Mouse (Mus musculus) Patski (cell line): Measurements from ENCODE around the gene Fxr2. TPM values are rescaled to one million over a fixed set of nuclear protein-coding genes. Genes with fewer than 3 reads are reported as not detected.
"Not testable (repeated sequence)": the region's sequence is repeated elsewhere in the genome, so short reads cannot be mapped to it uniquely, and the experiment has no call there.

Experiments used
- ATAC-seq: fragments of 100-300 bp; one replicate; pipeline ENCODE4 v1.8.0; 2021
- CTCF ChIA-PET: fragments of 350-600 bp; sonication (Branson Sonifier 250); formaldehyde crosslinking; loops from one replicate; lab custom pipeline; 2022; ENCODE audit warnings: inconsistent platforms; lab: Charles Lee
- POLR2A ChIA-PET: fragments of 350-600 bp; sonication (Branson Sonifier 250); formaldehyde crosslinking; loops from one replicate; lab custom pipeline; 2022; ENCODE audit warnings: antibody characterized with exemption, inconsistent platforms; lab: Charles Lee
- DNase-seq: peaks from one replicate; pipeline ENCODE4 v3.0.0-alpha.2; 2011; ENCODE audit warnings: low read depth, low spot score
- H3K27me3 ChIP-seq: fragments of 371-371 bp; one replicate; pipeline ENCODE4 v1.5.1; 2021
- CTCF ChIP-seq: fragments of 100-300 bp; IDR thresholded peaks from one replicate; pipeline ENCODE4 v1.5.1; 2021
- in situ Hi-C: fragments of 300-500 bp; cut with MboI; formaldehyde crosslinking; loops from 3 replicates; pipeline ENCODE4 v1.11.1; 2018; ENCODE audit warnings: low pct_unique_long_range_greater_than_20kb, mixed read lengths
- polyA plus RNA-seq: library from polyadenylated mRNA; unstranded; gene quantifications from one replicate; pipeline ENCODE4 v1.2.3, GENCODE M21; 2021

Gene Fxr2
- polyA plus RNA-seq, 1 experiment from 2014 or later, result 82.4 TPM

DNA sequence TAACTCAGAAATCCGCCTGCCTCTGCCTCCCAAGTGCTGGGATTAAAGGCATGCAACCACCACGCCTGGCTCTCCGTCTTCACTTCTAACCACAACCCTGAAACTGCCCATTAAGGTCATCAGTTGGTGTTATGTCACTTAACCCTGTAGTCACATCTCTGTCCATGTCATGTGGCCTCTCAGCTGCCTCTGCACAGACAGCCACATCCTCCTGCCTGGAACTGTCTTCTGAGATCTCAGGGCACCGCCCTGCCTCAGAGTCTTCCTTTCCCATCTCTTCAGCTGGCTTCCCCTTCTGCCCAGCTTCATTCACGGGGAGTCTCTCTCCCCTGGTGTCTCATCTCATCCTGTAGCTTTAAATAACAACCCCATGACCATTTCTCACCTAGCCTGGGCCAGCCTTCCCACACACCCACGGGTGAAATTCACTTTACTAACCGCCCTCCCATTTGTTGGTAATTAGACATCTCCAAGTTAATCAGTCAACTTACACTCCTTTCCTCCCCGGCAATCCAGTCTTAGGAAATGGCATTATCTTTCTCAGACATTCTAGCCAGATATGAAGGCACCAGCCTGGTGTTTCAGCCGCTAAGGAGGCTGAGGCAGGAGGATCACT is 59.5 kb downstream of the Fxr2 start:
- CTCF ChIA-PET, result no interaction called here
- TF ChIP-seq CTCF, result no peak
- POLR2A ChIA-PET, result no interaction called here
- in situ Hi-C loops, result no loop called here
- no peak for DNase-seq
- no peaks in the 10 kb centered on the region for H3K27me3 ChIP-seq
- ATAC-seq, result no peak

DNA sequence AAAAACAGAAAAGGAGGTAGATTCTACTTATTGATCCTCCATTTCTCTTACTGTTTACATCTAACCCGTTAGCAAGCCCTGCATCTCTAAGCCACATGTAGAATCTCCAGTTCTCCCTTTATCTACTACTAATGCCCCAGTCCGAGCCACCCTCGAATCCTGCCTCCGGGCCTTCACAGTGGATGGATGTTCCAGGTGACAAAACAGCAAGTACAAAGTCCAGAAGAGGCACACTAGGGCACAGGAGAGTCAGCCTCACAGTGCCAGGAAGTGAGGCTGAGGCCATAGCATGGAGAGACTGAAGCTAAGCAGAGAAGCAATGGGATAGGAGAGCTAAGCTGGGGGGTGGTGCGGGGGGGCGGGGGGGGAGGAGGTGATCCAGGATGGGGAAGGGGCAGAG is 60.1 kb downstream of the Fxr2 start:
- H3K27me3 ChIP-seq, result no peaks in the 10 kb centered on the region
- no peak for DNase-seq
- in situ Hi-C loops, result no loop called here
- POLR2A ChIA-PET, result interaction anchor here (0.5 to 1.2 kb wide), 2 partner anchors 11 to 21 kb away, joined by 3 read pairs; partner anchors contain the start of gene Senp3
- no peak for TF ChIP-seq CTCF
- CTCF ChIA-PET, result interaction anchor here (1.1 to 1.5 kb wide), 3 partner anchors 8 to 21 kb away, joined by 3 to 4 read pairs (median 3); partner anchors contain the start of gene Tnfsf13
- ATAC-seq, result no peak

DNA sequence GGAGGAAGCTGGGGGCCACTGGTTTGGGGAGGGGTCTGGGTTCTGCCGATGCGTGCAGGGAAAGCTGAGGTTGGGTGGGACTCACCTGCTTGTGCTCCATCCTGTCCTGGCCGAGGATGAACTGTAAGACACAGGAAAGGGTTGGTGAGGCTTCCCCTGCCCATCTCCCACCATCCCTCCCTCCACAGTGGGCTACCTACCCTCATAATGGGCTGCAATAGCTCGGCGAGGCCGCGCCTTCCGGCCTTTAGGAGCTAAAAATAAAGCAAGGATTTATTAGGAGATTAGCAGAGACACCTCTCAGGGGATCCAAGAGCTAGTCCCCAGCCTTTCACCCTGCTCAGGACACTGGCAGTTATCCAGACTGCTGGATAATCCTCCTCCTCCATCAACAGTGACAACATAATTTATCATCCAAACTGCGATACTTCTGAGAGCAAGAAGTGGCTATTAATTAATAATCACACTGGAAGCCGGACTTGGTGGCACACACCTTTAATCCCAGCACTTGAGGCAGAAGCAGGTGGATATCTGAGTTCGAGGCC is 60.7 kb downstream of the Fxr2 start:
- no peaks in the 10 kb centered on the region for H3K27me3 ChIP-seq
- in situ Hi-C loops, result no loop called here
- POLR2A ChIA-PET, result interaction anchor here (0.5 to 1.4 kb wide), 3 partner anchors 12 to 21 kb away, joined by 3 to 8 read pairs (median 3); partner anchors contain the start of gene Senp3

DNA sequence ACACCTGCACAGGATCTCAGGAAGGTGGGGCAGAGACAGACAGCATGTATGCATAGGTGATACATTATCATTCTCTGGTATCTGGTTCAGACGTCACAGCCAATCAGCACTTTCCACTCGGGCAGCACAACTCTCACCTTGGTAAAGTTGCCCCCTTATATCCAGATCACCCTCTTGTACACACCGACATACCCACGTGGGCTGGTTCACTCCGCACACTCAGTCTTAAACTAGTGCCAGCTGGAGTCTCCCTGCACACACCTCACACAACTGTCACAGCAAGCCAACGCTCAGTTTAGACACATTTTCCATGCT is 62.2 kb downstream of the Fxr2 start:
- ChIA-PET CTCF (no interaction called here), POLR2A (interaction anchor here (1.2 kb wide), 1 partner anchor 62 kb away, joined by 3 read pairs; no protein-coding TSS in a partner anchor)
- ATAC-seq (no peak), DNase-seq (no peak)
- H3K27me3 ChIP-seq, result no peaks in the 10 kb centered on the region
- no peak for TF ChIP-seq CTCF
- in situ Hi-C loops, result no loop called here

More for the DNA sequence above, 60.7 kb downstream of the Fxr2 start:
- TF ChIP-seq CTCF, result no peak
- ATAC-seq (no peak), DNase-seq (no peak)
- CTCF ChIA-PET, result interaction anchor here (1.1 to 1.5 kb wide), 3 partner anchors 8 to 20 kb away, joined by 3 to 4 read pairs (median 3); partner anchors contain the start of gene Tnfsf13

DNA sequence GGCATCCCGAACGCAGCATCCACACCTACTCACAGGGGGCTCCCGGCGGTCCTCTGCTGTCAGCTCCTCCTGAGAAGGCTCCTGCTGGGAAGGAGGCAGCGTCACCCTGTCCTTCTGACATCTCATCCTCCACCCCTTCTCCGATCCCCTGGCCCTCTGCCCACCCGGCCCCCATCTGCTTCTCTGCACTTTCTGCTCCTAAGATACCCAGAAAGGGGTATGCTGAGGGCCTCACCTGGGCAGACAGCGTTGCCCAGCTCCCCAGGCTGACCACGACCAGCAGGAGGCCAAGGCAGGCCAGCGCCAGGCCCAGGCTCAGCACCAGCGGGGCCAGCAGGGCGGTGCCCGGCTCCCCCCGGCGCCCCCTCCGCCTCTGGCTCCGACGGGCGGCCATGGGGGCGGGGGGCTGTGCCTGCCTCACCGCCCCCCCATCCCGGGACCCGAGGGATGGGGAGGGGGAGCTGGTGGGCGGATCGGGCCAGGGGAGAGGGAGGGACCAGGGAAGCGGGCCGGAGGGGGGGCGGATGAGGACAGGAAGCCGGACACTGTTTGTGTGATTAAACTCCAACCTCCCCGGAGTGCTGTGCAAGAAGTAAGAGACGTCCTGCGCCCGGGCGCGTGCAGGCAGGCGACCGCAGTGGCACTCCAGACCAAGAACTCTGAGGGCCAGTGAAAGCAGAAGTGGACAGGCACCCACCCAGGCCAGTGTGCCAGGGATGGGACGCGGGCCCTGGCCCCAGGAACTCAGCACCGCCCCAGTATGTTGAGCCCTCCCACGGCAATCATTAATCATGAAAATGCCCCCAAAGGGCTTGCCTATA is 62.8 kb downstream of the Fxr2 start, which contains the start of the genes Tnfsf12 and Tnfsfm13:
Gene Tnfsf12 (minus strand): TSS at position 489 of the 821 bp plus-strand sequence.
Gene Tnfsfm13 (minus strand): TSS at position 738 of the 821 bp plus-strand sequence.
- TF ChIP-seq CTCF, result no peak
- ChIA-PET CTCF (no interaction called here), POLR2A (interaction anchor here (1.2 kb wide), 1 partner anchor 62 kb away, joined by 3 read pairs; no protein-coding TSS in a partner anchor)
- DNase-seq (no peak), ATAC-seq (peak; percentile 46)
- in situ Hi-C loops, result no loop called here
- H3K27me3 ChIP-seq, result no peaks in the 10 kb centered on the region

DNA sequence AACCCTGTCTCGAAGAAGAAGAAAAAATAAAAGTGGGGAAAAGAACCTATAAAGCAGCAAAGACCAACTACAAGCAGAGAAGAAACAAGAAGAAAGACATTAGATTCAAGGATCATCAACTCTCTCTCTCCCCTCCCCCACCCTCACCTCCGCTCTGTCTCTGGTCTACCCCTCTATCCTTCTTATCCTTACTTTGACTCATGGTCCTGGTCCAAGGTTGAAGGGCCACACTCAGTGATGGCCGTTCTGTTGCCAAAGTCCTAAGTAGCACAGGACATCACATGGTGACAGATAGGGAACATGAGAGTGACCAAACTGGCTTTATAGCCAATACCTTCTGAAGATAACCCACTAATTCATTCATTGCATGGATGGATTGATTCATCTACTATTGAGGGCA is 64.6 kb downstream of the Fxr2 start:
- TF ChIP-seq CTCF, result no peak
- POLR2A ChIA-PET, result no interaction called here
- in situ Hi-C loops, result no loop called here
- ATAC-seq (no peak), DNase-seq (no peak)
- H3K27me3 ChIP-seq, result no peaks in the 10 kb centered on the region
- CTCF ChIA-PET, result no interaction called here

DNA sequence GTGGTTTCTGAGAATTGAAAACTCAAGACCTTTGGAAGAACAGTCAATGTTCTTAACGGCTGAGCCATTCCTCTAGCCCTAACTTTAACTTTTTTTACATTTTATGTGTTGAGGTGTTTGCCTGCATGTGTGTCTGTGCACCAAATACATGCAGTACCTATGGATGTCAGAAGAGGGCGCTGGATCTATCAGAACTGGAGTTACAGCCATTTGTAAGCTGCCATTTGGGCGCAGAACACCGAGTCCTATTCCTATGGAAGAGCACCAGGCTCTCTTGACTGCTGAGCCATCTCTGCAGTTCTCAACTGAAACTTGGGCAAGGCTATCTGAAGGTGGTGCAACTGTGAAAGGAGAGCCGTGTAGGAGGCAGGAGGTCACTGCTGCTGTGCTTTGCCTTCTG is 65.8 kb downstream of the Fxr2 start:
- ATAC-seq (no peak), DNase-seq (no peak)
- H3K27me3 ChIP-seq, result no peaks in the 10 kb centered on the region
- CTCF ChIA-PET, result no interaction called here
- in situ Hi-C loops, result no loop called here
- TF ChIP-seq CTCF, result no peak
- POLR2A ChIA-PET, result interaction anchor here (0.5 kb wide), 1 partner anchor 10 kb away, joined by 5 read pairs; no protein-coding TSS in a partner anchor

DNA sequence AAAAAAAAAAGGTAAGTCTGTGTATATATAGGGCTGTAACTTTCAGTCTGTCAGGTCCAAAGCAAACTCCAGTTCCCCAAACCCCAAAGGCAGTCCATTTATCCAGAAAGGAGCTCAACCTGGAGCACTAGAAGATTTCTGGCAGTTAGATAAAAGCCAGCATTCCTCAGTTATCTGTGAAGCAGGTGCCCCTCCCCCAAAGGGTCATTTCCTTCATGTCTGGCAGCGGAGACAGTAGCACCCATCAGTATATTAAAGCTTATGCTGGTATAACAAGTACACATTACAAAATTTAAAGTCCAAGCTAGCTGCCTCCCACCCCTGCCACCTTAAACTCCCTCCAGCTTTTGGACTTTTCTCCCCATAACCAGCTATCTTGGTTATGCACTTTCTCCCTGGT is 66.8 kb downstream of the Fxr2 start:
- DNase-seq, result no peak
- in situ Hi-C loops, result no loop called here
- H3K27me3 ChIP-seq, result no peaks in the 10 kb centered on the region
- ATAC-seq, result no peak
- ChIA-PET POLR2A (interaction anchor here (0.7 kb wide), 1 partner anchor 24 kb away, joined by 3 read pairs; no protein-coding TSS in a partner anchor), CTCF (no interaction called here)
- TF ChIP-seq CTCF, result no peak

DNA sequence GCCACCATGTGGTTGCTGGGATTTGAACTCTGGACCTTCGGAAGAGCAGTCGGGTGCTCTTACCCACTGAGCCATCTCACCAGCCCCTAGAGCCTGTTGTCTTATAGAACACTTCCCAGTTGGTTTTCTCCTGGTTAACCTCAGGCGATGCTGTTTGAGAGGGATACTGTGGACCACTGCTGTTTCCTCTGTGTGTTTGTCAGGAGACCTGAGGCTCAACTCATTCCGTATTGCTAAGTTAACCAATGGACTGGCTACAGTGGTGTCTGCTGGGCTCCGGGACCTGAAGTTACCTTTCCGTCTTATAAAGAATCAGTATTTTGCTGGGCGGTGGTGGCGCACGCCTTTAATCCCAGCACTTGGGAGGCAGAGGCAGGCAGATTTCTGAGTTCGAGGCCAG is 70.1 kb downstream of the Fxr2 start:
- ATAC-seq, DNase-seq, in situ Hi-C loops, CTCF ChIA-PET, POLR2A ChIA-PET, H3K27me3 ChIP-seq: not testable (repeated sequence)

Other genes with a start within 250 kb of the Fxr2 start
- gene Naa38, start 237.5 kb upstream of the Fxr2 start, polyA plus RNA-seq, result 128 TPM
- gene Cyb5d1, start 237.4 kb upstream of the Fxr2 start, polyA plus RNA-seq, result 28.1 TPM
- 0.18 TPM for gene Tmem88, start 234.8 kb upstream of the Fxr2 start, polyA plus RNA-seq
- gene Kdm6b, start 219.3 kb upstream of the Fxr2 start, polyA plus RNA-seq, result 26.6 TPM
- gene Dnah2, start 83.9 kb upstream of the Fxr2 start, polyA plus RNA-seq, result 1.4 TPM
- 0.27 TPM for gene Efnb3, start 72.8 kb upstream of the Fxr2 start, polyA plus RNA-seq
- gene Wrap53, start 52.7 kb upstream of the Fxr2 start, polyA plus RNA-seq, result 11.4 TPM
- 92.8 TPM for gene Trp53, start 52.6 kb upstream of the Fxr2 start, polyA plus RNA-seq
- 0.80 TPM for gene Atp1b2, start 27.0 kb upstream of the Fxr2 start, polyA plus RNA-seq
- gene Shbg, start 15.1 kb upstream of the Fxr2 start, polyA plus RNA-seq, result not detected
- gene Sat2, start 11.0 kb upstream of the Fxr2 start, polyA plus RNA-seq, result 5.2 TPM
- 0.15 TPM for gene Sox15, start 22.3 kb downstream of the Fxr2 start, polyA plus RNA-seq
- 84.1 TPM for gene Mpdu1, start 29.7 kb downstream of the Fxr2 start, polyA plus RNA-seq
- 4.4 TPM for gene Cd68, start 33.2 kb downstream of the Fxr2 start, polyA plus RNA-seq
- gene Eif4a1, start 39.4 kb downstream of the Fxr2 start, polyA plus RNA-seq, result 592 TPM
- gene Senp3, start 49.1 kb downstream of the Fxr2 start, polyA plus RNA-seq, result 116 TPM
- 5.0 TPM for gene Tnfsf13, start 52.8 kb downstream of the Fxr2 start, polyA plus RNA-seq
- 26.6 TPM for gene Tnfsf12, start 62.9 kb downstream of the Fxr2 start, polyA plus RNA-seq
- 7.2 TPM for gene Tnfsfm13, start 63.1 kb downstream of the Fxr2 start, polyA plus RNA-seq
- gene Polr2a, start 125.6 kb downstream of the Fxr2 start, polyA plus RNA-seq, result 96.2 TPM
- 0.32 TPM for gene Slc35g3, start 129.0 kb downstream of the Fxr2 start, polyA plus RNA-seq
- gene Zbtb4, start 132.9 kb downstream of the Fxr2 start, polyA plus RNA-seq, result 36.9 TPM
- gene Chrnb1, start 163.0 kb downstream of the Fxr2 start, polyA plus RNA-seq, result 27.7 TPM
- 0.03 TPM for gene Fgf11, start 168.9 kb downstream of the Fxr2 start, polyA plus RNA-seq
- 1.1 TPM for gene Tmem102, start 172.6 kb downstream of the Fxr2 start, polyA plus RNA-seq
- not detected for gene Gm39566, start 182.3 kb downstream of the Fxr2 start, polyA plus RNA-seq
- not detected for gene Spem2, start 185.5 kb downstream of the Fxr2 start, polyA plus RNA-seq
- 0.09 TPM for gene Spem1, start 189.2 kb downstream of the Fxr2 start, polyA plus RNA-seq
- gene Nlgn2, start 204.8 kb downstream of the Fxr2 start, polyA plus RNA-seq, result 35.0 TPM
- gene Tmem256, start 205.5 kb downstream of the Fxr2 start, polyA plus RNA-seq, result 158 TPM
- gene Plscr3, start 213.4 kb downstream of the Fxr2 start, polyA plus RNA-seq, result 82.9 TPM
- not detected for gene Tnk1, start 225.7 kb downstream of the Fxr2 start, polyA plus RNA-seq
- gene Tmem95, start 245.0 kb downstream of the Fxr2 start, polyA plus RNA-seq, result 0.12 TPM
- 8.4 TPM for gene Kctd11, start 248.4 kb downstream of the Fxr2 start, polyA plus RNA-seq